Mouse (Mus musculus) regulatory T cell (primary cell): ENCODE results near the gene Rer1.

ENCODE experiments used
- in situ Hi-C: fragments of 300-600 bp; cut with MboI, MseI; formaldehyde crosslinking; loops from one replicate; pipeline ENCODE4 v1.15.1; 2025; ENCODE audit warnings: high pct_unique_total_duplicates

The Rer1 gene

DNA sequence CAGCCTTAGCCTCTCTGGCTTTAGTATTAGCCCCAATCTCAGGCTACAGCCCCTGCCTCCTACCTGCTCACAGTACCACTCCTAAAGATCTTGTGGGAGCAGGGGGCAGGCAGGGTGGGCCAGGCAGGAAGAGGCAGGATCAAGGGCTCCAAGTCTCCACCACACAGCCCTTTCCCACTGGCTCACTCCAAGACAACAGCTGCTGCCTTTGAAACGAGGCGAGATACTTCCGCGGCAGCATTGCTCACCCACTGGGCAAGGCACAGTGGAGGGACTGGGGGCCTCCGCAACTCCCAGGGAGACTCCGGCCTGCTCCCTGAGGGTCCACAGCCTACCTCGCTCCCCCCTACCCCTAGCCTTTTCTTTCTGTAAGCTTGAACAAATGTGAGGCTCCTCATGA, 52.0 kb downstream of the Rer1 start:
- in situ Hi-C loops, result no loop called here

DNA sequence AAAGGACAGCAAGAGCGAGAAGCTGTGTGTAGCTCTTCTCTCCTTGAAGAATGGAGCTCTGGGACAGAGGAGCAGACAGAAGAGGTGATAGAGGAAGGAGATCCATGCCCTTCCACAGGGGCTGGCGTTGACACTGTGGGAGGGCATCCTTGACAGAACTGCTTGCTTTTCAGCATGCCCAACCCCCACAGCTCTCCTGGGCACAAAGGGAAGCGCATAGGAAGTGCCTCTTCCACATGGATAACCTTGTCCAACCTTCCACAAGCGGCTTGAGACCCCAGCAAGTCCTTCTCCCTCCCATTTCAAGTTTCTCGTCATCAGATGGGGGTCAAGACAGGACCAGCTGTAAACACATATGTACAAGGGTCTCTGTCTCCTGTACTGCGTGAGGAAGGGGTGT, 53.1 kb downstream of the Rer1 start:
- in situ Hi-C loops, result no loop called here

DNA sequence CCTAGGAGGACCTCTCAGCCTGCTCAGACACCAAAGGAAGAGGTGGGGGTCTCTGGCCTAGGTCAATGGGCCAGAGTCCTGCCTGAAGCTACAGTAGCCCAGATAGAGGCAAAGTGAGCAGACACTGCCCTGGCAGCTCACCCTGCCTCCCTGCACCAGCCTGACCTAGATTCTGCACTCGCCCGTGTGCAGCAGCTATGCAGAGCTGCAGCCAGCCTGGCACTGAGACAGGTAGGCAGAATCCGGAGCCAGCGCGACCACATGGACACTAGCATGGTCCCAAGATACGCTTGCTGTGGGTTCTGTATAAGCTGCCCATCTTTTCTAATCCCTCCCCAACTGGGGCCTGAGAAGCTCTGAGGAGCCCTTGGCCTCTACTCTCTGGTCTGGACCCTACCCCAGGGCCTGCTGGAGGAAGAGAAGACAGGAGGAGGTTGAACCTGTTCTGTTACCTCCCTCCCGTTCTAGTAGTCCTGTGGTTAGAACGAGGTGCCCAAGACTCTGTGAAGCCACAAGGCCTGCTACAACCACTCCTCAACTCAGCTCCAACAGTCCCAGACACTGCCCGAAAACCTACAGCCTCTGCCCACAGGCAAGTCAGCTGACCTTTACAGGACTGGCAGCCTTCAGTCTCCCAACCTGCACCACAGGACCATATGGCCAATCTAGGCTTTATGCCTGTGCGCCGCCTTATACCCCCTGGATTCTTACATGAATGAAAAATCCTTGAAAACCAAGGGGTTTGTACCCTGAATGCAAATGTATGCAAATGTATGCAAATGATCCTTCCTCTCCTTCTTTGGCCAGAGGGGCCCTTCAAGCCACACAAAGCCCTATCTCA, 61.8 kb downstream of the Rer1 start:
- in situ Hi-C loops, result no loop called here
